Mouse (Mus musculus) liver, adult 2 months (tissue): ENCODE measurements at regions not wholly inside any gene's neighbourhood (a gene's known extent, or its start where the extent isn't known, plus 50 kb on each side); places are given as distances from the start of the nearest gene placed in this dataset.

Experiments
- DNase-seq: peaks from one replicate; pipeline ENCODE4 v3.0.0-alpha.2; 2011; ENCODE audit warnings: low read depth, low spot score; ENCODE audit errors: extremely low read depth
- H3K27ac ChIP-seq: fragments of 200-500 bp; replicated peaks from 2 replicates; pipeline ENCODE4 v1.5.1; 2012; ENCODE audit warnings: low read depth, mild to moderate bottlenecking, control low read depth, inconsistent platforms, low read length; ENCODE audit not compliant: insufficient read depth
- H3K27me3 ChIP-seq: fragments of 200-500 bp; 2 replicates; pipeline ENCODE4 v1.6.1; 2012; ENCODE audit warnings: mild to moderate bottlenecking, moderate library complexity, low read length, inconsistent platforms; ENCODE audit not compliant: control insufficient read depth, insufficient read depth
- H3K36me3 ChIP-seq: fragments of 200-500 bp; 2 replicates; pipeline ENCODE4 v1.6.1; 2012; ENCODE audit warnings: low read length, inconsistent platforms; ENCODE audit not compliant: control insufficient read depth, insufficient read depth
- H3K4me1 ChIP-seq: fragments of 200-500 bp; 2 replicates; pipeline ENCODE4 v1.6.1; 2011; ENCODE audit warnings: low read length; ENCODE audit not compliant: control insufficient read depth, insufficient read depth
- H3K4me3 ChIP-seq: fragments of 200-500 bp; 2 replicates; pipeline ENCODE4 v1.5.1; 2011; ENCODE audit warnings: low read depth, mild to moderate bottlenecking, control low read depth, low read length, moderate library complexity; ENCODE audit not compliant: insufficient read depth
- H3K79me2 ChIP-seq: fragments of 200-500 bp; 2 replicates; pipeline ENCODE4 v1.6.1; 2012; ENCODE audit warnings: inconsistent platforms, mild to moderate bottlenecking, low read length, moderate library complexity; ENCODE audit not compliant: control insufficient read depth, insufficient read depth
- H3K9ac ChIP-seq: fragments of 200-500 bp; 2 replicates; pipeline ENCODE4 v1.6.1; 2012; ENCODE audit warnings: low read depth, mild to moderate bottlenecking, control low read depth, inconsistent platforms, low read length
- CTCF ChIP-seq: fragments of 200-500 bp; IDR thresholded peaks from 2 replicates; pipeline ENCODE4 v1.5.1; 2011; ENCODE audit warnings: low read depth, low read length, control low read depth
- POLR2A ChIP-seq: fragments of 200-500 bp; IDR thresholded peaks from 2 replicates; pipeline ENCODE4 v1.6.1; 2011; ENCODE audit warnings: low read length, control low read depth; ENCODE audit not compliant: insufficient read depth; ENCODE audit errors: extremely low read depth
- WGBS: fragments of 180-500 bp; shearing (Covaris S2); methylation state at CpG from one replicate; pipeline ENCODE4 v1.1.7; 2018; 5-methylcytosine and 5-hydroxymethylcytosine counted together

GRCm38 (mm10) chr10:37812405-37812851 lies 673.7 kb upstream of the Marcks start:
- H3K36me3 ChIP-seq, result no peaks in the 10 kb centered on the region
- DNase-seq, result no peak
- no peaks in the 10 kb centered on the region for H3K27me3 ChIP-seq
- no peak overlapping the region for H3K27ac ChIP-seq
- WGBS, result 65% methylated on average over 3 of the region's 3 CpGs
- H3K4me3 ChIP-seq, result no peak overlapping the region
- TF ChIP-seq CTCF (no peak), POLR2A (no peak)
- no peak overlapping the region for H3K9ac ChIP-seq
- no peaks in the 10 kb centered on the region for H3K4me1 ChIP-seq
- H3K79me2 ChIP-seq, result no peaks in the 10 kb centered on the region

- Histone ChIP-seq H3K27me3 (no peaks in the 10 kb centered on the region), H3K9ac (no peak overlapping the region), H3K79me2 (no peaks in the 10 kb centered on the region), H3K36me3 (no peaks in the 10 kb centered on the region), H3K4me1 (no peaks in the 10 kb centered on the region), H3K27ac (no peak overlapping the region), H3K4me3 (no peak overlapping the region)
- TF ChIP-seq POLR2A, result no peak
- no peak for TF ChIP-seq CTCF
- WGBS, result 85% methylated on average over 5 of the region's 5 CpGs
- no peak for DNase-seq
Observed at GRCm38 (mm10) chr10:37811789-37812188, 673.1 kb upstream of the Marcks start.

- Histone ChIP-seq H3K27me3 (no peaks in the 10 kb centered on the region), H3K36me3 (no peaks in the 10 kb centered on the region), H3K4me3 (no peak overlapping the region), H3K79me2 (no peaks in the 10 kb centered on the region), H3K27ac (no peak overlapping the region), H3K4me1 (no peaks in the 10 kb centered on the region), H3K9ac (no peak overlapping the region)
- DNase-seq, result no peak
- TF ChIP-seq POLR2A, result no peak
- no peak for TF ChIP-seq CTCF
- 93% methylated on average over 4 of the region's 4 CpGs for WGBS
Observed at GRCm38 (mm10) chr10:37803225-37803805, 664.6 kb upstream of the Marcks start.

GRCm38 (mm10) chr10:37799397-37799796 lies 660.7 kb upstream of the Marcks start:
- H3K36me3 ChIP-seq, result no peaks in the 10 kb centered on the region
- TF ChIP-seq POLR2A (no peak), CTCF (no peak)
- H3K9ac ChIP-seq, result no peak overlapping the region
- H3K4me3 ChIP-seq, result no peak overlapping the region
- DNase-seq, result no peak
- no peaks in the 10 kb centered on the region for H3K79me2 ChIP-seq
- no peaks in the 10 kb centered on the region for H3K4me1 ChIP-seq
- no peaks in the 10 kb centered on the region for H3K27me3 ChIP-seq
- WGBS, result 85% methylated on average over 2 of the region's 2 CpGs
- H3K27ac ChIP-seq, result no peak overlapping the region

GRCm38 (mm10) chr10:37798285-37798684 lies 659.6 kb upstream of the Marcks start:
- H3K9ac ChIP-seq, result no peak overlapping the region
- H3K27ac ChIP-seq, result no peak overlapping the region
- H3K4me3 ChIP-seq, result no peak overlapping the region
- H3K27me3 ChIP-seq, result no peaks in the 10 kb centered on the region
- H3K36me3 ChIP-seq, result no peaks in the 10 kb centered on the region
- DNase-seq, result no peak
- no peaks in the 10 kb centered on the region for H3K4me1 ChIP-seq
- H3K79me2 ChIP-seq, result no peaks in the 10 kb centered on the region
- TF ChIP-seq POLR2A (no peak), CTCF (no peak)

GRCm38 (mm10) chr10:37797701-37798100 lies 659.0 kb upstream of the Marcks start:
- H3K4me3 ChIP-seq, result no peak overlapping the region
- no peak overlapping the region for H3K27ac ChIP-seq
- no peaks in the 10 kb centered on the region for H3K27me3 ChIP-seq
- no peak overlapping the region for H3K9ac ChIP-seq
- no peaks in the 10 kb centered on the region for H3K4me1 ChIP-seq
- H3K79me2 ChIP-seq, result no peaks in the 10 kb centered on the region
- no peak for TF ChIP-seq CTCF
- TF ChIP-seq POLR2A, result no peak
- no peaks in the 10 kb centered on the region for H3K36me3 ChIP-seq
- WGBS, result 82% methylated on average over 5 of the region's 5 CpGs
- DNase-seq, result no peak
